Mouse (Mus musculus): ENCODE results near the gene Cct2.
A peak's percentile ranks its signal among the peaks of the same experiment; 100 is the strongest.

Cct2 gene

DNA sequence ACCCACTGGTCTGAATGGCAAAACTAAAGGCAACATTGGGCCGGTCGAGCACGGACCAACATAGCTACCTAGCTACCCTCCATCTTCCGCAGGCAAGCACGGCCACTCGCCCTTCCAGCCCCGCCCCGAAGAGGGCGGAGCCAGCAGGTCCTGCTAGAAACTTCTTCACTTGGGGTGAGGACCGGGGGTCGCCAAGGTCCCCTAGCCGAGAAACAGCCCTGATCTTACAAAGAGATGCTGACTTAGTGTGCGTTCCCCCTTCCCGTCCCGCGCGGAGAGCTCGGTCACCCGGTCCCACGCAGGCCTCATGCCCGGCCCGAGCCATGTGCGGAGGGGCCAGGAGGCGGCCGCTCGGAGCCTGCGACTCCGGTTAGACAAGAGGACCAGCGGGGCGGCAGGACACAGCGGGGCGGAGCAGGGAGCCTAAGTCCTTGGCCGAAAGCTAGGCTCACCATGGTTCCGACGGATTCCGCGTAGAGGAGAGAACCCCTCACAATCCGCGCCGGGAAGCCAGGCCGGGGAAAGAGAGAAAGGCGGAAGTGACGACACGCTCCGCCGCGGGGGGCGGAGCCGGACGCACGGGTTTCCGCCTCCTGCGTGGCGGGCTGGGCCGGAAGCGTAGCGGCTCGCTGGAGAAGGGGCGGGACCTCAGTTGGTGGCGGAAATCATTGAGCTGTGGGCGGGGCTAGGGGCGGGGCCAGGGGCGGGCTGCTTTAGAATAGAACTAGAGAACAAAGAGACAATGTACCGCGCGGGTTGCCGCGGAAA lies at the start of gene Cct2:
TSS of gene Cct2 (minus strand) at position 561 of the 768 bp plus-strand sequence.
- peak; percentile 93 for DNase-seq

DNA sequence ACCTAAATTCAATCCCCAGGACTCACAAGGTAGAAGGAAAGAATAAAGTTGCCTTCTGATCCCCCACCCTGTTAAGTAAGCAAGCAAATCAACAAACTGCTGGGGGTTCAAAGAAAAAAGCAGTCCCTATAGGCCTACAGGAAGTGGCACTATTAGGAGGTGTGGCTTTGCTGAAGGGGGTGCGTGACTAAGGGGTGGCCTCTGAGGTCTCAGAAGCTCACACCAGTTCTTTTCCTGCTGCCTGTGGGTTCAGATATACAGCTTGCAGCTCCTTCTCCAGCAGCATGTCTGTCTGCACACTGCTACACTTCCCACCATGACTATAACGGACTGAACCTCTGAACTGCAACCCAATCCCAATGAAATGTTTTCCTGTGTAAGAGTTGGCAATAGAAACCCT lies 48.9 kb upstream of the Cct2 start:
- DNase-seq: no peak

DNA sequence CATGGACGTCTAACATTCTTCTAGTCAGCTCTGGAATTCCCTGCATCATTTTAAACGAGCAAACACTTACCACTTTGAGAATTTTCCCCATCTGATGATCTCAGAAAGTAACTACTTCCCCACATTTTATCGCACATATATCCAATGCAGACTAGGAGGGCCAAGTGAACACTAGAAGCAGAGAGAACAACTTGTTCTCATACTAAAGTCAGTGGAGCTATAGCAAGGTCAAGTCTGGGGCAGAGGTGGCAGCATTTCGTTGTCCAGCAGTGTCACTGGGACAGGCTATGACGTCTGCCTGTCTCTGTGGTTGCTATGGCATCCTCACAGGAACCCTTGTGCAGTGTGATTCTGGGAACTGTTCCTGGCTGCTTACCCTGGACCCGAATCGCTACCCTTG lies 47.8 kb upstream of the Cct2 start:
- no peak for DNase-seq

DNA sequence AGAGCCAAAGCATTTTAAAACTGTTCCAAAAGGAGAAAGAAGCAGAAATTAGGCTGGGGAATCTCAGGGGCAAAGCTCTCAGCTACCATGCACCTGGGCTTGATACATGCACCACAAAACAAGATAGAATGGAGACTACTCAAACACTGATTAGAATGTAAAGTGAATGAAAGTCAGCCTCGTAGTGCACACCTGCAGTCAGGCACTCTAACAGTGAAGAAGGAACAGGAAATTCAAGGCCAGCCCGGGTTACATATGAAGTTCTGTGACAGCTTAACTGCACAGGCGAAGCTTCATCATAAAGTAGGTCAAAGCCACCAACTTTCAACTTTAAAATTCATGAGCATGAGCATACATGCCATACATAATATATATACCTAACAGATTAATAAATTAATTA lies 46.7 kb upstream of the Cct2 start:
- no peak for DNase-seq

DNA sequence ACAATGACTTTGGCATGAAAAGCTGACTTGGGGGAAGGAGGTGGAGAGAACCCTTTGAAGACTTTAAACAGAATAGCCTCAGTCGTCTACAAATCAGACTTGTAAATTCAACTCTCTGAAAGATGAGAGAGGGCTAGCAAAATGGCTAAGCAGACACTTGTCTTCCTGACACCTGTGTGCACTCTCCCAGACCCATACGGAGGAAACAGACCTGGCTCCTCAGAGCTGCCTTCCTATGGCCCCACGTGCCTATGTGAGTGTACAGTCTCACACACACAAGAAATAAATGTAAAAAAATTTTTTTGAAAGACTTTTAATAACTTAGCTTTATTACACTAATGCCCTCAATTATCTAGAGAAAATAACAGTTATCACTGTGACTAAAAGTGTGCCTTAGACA lies 43.1 kb upstream of the Cct2 start:
- no peak for DNase-seq

DNA sequence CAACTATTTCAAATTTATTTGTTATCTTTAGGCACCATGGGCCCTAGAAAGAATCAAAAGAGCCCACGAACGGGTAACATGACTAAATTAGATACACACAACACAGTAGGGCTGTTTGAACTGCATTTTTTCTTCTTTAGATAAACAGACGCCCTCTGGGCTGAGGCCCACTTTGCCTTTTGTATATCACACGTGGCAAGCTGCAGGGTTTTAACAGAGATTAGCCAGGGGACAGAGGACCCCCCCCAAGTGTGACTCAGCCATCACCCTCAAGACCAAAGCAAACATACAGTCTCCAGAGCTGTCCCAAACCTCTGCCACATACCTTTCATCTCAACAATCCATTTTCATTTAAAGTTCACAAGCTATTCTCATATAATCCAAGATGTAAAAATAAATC lies 42.6 kb upstream of the Cct2 start:
- DNase-seq: no peak

DNA sequence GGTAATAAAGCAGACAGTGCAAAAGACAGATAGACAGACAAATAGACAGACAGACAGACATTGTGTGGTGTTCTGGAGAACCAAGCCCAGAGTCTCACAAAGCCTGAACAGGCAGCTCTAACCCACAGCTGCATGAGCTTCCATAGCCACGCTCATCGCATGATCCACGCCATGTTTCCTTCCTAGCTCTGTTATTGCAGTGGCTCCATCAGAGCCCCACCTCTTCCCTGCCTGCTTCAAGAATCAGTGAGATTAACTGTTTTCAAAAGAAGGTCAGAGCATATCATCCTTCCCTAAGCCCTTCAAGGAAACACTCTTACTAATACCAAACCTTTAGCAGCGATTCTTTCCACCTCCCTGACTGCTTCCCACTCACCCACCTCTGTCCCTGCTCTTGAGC lies 41.4 kb upstream of the Cct2 start:
- DNase-seq: no peak

DNA sequence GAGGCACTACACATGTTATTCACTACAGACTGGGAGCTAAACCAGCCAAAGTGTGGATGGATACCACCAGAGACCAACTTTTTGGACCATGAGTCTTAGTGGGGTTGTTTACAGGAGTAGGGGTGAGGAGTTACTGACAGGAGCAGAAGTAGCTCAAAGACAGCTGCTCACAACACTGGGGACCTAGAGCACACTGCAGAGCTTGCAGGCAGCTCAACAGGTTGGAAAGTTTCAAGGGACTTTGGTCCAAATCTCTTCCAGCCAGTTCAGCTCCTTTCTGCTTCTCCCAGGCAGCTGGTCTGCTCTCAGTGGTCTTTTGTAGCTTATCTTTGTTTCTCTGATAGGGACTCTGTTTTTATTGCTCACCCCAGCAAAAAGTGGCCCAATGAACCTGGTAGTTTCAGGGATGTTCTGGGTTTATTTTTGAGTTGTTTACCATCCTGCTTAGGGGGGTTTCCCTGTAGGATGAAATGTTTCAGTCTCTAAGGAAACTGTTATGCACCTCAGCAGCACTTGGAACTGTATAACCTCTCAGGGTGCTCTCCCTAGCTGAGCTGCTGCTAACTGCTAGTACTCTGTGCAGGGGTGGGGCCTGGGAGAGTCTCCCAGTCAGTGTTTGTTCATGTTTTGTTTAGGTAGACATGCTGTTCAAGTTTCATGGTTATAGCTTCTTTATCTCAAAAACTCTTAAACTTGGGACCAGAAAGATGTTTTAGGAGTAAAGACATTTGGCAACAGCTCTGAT lies 40.4 kb upstream of the Cct2 start:
- no peak for DNase-seq

DNA sequence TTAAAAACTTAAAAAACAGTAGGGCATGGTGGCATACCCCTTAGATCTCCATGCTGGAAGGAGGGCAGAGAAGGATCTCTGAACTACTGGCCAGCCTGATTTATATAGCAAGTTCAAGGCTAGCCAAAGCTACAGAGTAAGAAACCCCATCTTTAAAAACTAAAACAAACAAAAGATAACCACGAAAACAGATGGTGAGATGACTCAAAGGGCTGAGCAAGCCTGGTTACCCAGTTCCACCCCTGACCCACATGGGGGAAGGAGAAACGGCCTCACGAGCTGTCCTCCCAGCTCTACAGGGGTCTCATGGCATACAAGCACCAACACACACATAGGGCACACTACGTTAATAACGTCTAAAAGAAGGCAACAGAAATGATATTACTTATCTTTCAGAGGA lies 36.6 kb upstream of the Cct2 start:
- DNase-seq: no peak

DNA sequence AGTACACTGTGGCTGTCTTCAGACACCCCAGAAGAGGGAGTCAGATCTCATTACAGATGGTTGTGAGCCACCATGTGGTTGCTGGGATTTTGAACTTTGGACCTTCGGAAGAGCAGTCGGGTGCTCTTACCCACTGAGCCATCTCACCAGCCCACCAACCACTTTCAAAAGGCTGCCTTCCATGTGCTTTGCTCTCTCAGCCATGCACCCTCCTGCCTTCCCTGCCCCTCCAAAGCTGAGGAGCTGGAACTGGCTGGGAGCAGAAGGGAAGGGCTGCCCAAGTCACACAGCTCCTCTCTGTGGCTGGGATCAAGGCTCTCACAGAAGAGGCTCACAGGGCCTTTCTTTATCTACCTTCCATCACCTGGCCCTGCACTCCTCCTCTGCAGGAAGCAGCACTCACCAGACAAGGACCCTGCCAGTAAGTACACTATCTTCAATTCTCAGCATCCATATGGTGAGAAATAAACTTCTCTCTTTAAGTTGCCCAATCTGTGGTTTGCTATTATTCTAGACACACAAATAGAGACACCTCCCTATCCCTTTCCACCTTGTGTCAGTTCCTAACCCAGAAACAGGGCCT lies 33.6 kb upstream of the Cct2 start:
- no peak for DNase-seq

DNA sequence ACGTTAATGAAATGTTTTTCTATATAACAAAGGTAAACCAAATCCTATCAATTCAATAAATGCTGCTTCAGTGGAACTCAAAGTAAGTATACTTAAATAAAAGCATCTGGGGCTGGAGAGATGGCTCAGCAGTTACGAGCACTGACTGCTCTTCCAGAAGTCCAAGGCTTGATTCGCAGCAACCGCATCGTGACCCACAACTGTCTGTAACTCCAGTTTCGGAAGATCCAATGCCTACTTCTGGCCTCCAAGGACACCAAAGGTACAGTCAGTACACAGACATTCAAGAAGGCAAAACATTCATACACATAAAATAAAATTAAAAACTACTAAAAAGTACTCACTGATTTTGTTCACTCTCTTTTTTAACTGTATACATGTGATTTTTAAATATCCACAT lies 32.5 kb upstream of the Cct2 start:
- no peak for DNase-seq

DNA sequence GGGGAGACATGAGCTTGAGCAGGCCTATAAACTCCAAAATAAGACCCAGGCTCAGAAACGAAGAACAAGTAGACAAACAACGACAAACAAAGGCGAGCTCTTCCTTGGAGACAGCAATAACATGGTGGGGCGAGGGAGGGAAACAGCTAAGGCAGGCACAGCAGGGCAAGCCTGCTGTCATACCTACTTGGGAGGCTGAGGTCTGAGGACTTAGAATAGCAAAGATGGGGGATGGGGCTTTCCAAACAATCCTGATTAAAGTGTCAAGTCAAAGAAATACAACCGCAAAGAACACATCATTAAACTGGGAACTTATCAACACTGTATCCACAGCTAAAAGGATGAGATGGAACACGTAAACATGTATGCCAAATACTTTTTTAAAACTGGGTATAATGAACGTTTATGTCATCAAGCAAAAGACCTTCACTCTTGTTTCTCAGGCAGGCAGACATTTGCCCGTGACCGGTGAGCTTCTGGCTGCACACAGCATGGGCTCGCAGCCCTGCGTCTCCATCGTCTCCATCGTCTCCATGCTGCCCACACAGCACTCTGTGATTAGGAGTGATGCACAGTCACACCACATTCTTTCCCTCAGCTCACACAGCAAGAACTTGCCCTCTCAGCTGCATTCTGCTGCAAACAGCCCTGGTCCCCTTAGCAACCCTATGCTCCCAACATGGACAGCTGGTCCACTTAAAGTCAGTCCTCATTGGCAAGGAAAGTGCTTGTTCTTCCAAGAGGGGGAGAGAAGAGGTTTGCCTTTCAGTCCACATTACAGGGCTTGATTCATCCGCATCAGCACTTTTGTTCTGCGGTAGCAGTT lies 31.1 kb upstream of the Cct2 start:
- DNase-seq: peak; percentile 41

DNA sequence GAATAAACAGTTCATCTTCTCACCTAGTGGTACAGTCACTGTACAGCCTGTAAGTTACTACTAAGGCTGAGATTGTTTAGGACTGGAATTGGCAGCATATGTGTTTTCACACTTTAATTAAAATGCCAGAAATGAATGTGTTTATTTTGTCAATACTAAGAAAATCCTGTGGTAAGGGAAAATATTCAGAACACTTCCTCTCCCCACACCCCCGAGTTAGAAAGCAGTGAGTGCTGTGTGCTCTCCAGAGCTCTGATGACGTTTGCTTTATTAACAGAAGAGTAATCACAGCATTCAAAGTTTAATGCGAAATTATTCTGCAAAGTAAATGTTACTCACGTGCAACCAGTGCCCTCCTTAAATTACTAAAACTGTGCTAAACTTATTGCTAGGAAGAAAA lies 26.0 kb upstream of the Cct2 start:
- DNase-seq: no peak

DNA sequence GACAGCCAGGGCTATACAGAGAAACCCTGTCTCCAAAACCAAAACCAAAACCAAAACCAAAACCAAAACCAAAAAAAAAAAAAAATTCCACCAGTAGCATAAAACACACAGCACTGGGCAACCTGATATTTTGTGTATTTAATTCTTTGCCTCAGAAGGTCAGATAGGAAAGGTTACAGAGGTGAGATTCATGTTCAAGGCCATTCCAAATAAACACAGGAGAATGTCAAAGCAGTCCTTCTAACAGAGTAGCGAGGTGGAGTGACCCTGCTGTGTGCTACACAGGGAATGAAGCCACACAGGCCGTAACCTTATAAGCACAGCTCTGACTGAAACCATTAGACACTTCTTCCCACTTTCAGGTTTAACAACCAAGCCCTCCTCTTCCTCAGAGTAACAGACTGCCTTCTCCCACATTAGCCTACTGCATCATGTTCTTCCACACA lies 18.3 kb upstream of the Cct2 start:
- no peak for DNase-seq

DNA sequence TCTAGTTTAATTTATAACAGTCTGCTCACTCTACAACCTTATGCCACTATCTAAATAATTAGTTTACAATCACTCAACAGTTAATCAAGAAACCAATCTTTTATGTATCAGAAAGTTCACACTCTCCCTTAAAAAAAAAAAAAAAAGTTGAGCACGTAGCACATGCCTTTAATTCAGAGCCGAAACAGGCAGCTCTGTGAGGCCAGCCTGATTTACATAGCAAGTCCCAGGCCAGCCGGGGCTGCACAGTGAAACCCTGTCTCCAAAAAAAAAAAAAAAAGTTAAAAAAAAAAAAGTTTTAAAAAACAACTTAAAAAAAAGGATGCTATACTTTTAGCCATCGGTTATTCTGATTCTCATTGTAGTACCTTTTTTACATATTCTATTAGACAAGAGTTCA lies 17.7 kb upstream of the Cct2 start:
- DNase-seq: no peak

DNA sequence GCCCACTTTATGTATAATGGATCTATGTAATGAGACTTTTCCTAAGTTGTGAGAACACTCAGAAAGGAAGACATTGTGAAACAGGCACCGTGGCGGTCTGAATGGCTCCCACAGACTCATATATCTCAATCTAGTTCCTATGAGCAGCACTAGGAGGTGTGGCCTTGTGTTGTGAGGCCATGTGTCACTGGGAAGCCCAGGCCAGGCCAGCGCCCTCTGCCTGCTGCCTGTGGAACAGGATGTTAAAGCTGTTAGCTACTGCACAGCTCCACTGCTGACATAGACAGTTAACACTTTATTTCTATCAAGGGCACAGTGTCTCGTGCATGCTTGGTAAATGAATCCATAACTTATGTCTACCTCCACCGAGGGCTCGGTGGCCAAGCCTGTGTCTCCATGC lies 14.7 kb upstream of the Cct2 start:
- peak; percentile 43 for DNase-seq

DNA sequence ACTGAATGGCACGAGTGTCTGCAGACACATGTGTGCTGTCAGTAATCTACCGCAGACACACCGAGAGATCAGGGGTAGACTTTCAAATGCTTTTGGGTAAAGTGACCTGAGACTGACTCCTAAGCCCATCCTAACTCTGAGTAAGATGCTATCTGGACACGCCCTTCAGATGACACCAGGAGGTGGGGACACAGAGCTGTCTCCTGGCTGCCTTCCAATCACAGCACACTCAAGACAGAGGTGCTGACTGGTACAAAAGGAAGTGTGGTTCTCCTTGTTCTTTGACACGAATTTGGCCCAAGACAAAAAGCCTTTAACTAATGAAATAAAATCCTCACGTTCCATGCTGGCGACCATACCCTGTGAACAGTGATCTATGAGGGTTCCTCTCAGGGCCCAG lies 9.6 kb upstream of the Cct2 start:
- no peak for DNase-seq

DNA sequence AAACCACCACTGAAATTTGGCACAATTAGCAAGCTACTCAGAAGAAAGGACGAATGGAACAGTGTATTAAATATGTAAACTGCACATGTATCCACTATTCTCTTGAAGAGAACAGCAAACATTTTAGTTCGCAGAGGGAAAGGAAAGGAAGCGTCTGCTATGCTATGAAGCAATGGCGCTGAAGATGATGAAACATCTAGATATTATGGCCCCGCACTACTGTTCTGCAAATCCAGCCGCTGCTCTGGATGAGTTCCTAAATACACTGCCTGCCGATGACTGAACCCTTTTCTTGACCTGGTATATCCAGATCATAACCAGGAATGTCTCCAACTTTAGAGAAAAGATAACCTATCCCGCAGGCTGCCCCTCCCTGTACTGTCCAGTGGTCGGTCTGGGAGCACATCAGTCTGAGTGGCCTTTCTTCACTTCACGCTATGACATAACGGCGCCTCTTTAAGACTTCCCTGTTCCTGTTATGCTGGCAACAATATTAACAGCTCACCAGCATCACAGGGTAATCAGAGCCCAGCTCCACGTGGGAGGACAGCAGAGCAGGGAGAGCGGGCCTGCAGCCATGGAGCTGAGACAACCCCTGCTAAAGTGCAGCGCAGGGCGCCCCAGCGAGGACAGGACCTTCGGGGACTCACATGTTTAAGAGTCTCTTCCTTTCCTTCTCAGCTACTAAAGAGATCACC lies 8.7 kb upstream of the Cct2 start:
- no peak for DNase-seq

DNA sequence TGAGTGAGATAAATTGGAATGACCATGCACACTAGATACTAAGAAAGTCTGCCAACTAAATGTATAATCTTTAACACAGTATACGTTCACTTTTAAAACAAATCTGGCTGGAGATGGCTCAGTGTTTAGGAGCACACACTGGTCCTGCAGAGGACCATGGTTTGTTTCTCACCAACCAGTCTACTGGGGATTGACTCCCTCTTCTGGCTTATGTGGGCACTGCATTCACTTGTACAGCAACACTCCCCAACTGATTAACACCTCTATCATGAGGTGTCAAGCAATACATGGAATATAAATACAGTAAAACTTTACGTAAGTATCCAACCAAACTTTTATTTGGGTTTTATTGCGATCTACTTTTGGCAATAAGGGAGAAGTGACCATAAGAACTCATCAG lies 5.5 kb upstream of the Cct2 start:
- DNase-seq: no peak

DNA sequence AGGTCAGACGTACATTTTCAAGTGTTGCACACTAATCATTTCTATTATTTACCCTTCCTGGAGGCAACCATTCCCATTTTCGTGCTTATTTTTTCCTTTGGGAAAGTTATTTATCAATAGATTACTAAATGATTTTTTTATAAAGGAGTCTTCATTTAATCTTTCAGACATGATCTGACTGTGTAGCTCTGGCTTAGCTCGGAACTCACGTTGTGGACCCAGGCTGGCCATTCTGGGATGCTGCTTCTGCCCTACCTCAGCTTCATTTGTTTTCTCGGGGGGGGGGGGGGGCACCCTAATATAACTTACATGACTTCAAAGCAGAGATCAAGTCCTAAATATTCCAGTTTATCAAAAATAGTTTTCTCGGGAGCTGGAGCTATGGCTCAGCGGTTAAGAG lies 462 bp upstream of the Cct2 start:
- no peak for DNase-seq

DNA sequence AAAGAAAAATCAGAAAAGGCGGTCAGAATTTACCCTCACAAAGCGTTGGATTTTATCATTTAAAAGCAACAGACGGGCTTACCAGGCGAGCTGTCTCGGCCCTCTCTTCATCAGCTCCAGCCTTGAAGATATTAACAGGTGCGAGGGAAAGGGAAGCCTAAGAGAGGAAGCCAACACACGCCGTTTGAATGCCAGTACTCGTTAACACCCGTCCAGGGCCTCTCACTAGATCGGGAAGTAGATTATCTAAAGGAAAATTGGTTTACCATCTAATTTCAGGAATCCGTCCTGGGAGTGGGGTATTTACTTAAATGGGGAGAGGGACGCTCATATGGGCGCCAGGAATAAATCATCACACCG lies 740 bp downstream of the Cct2 start:
- DNase-seq: no peak

DNA sequence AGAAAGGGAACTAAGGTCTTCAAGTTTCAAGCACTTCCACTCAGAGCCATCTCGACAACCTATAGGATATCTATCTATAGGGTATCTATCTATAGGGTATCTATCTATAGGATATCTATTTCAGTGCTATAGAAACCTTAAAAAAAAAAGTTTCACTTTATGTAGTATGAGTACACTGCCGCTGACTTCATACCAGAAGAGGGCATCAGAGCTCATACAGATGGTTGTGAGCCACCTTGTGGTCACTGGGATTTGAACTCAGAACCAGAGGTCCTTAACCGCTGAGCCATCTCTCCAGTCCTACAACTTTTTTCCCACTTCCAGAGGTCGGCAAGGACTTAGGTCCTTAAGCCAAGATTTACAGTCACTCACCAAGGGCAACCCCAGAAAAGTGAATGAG lies 7.9 kb downstream of the Cct2 start:
- no peak for DNase-seq

Data from lung, postnatal 14 days (tissue).